Mouse (Mus musculus) bone marrow macrophage, adult 2 months (primary cell): ENCODE measurements around the gene Neurl3.

Experiments
- CTCF ChIP-seq: IDR thresholded peaks from 2 replicates; pipeline ENCODE4 v1.5.1; 2012; ENCODE audit warnings: low read depth, mild to moderate bottlenecking, low read length, moderate library complexity
- POLR2A ChIP-seq: IDR thresholded peaks from 2 replicates; pipeline ENCODE4 v1.6.1; 2012; ENCODE audit warnings: mild to moderate bottlenecking, low read depth, low read length, borderline replicate concordance

DNA sequence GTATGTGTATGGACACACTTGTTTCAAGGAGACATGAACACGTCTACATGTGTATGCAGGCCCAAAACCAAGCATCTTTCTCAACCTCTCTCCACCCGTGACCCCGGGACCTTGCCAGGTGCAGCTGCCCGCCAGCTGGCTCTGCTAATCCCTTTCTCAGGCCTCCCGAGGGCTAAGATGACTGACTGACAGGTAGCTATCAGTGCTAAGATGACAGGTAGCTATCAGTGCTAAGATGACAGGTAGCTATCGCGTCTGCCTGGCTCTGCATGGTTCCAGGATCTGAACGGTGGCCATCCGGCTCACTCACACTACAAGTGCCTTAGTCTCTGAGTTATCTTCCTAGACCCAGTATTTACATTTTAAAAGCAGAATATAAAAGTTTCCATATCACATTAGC lies 46.0 kb downstream of the Neurl3 start:
- TF ChIP-seq CTCF (no peak), POLR2A (no peak)
